Mouse (Mus musculus): Measurements from ENCODE around the gene Sap30l.

GRCm38 (mm10) chr11:57797828-57798227, 3.6 kb upstream of the Sap30l start:
- TF ChIP-seq CTCF (IDR thresholded peaks at IDR 0.05; ENCODE audit: extremely low read depth, insufficient read length, insufficient replicate concordance, low read depth, low read length) = no peak
- TF ChIP-seq POLR2A (IDR thresholded peaks at IDR 0.05; ENCODE audit: low read depth, low read length) = no peak

Data from small intestine, adult 2 months (tissue).